Mouse (Mus musculus): Measurements from ENCODE around the gene Acmsd.

The Acmsd gene

GRCm38 (mm10) chr1:127775206-127775720, 46.0 kb downstream of the Acmsd start:
- in situ Hi-C loops (cut with MboI, MseI), result no loop called here

GRCm38 (mm10) chr1:127776246-127776645, 47.0 kb downstream of the Acmsd start:
- in situ Hi-C loops (cut with MboI, MseI), result no loop called here

DNA sequence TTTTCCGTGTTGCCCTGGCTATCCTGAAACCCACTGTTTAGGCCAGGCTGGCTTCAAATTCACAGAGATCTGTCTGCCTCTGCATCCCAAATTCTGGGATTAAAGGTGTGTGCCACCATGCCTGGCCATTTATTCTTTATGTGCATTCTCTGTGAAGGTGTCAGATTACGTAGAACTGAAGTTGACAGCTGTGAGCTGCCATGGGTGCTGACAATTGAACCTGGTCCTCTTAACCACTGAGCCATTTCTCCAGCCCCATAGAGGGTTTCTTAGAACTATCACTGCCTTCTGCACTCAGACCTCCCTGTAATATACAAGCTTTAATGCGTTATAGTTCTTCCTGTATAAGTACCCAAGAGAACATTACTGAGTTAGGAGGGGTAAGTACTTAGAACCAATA, 49.4 kb downstream of the Acmsd start:
- in situ Hi-C loops (cut with MboI, MseI), result no loop called here

- in situ Hi-C loops (cut with MboI, MseI), result no loop called here
Measured at GRCm38 (mm10) chr1:127780142-127780541, 50.9 kb downstream of the Acmsd start.

DNA sequence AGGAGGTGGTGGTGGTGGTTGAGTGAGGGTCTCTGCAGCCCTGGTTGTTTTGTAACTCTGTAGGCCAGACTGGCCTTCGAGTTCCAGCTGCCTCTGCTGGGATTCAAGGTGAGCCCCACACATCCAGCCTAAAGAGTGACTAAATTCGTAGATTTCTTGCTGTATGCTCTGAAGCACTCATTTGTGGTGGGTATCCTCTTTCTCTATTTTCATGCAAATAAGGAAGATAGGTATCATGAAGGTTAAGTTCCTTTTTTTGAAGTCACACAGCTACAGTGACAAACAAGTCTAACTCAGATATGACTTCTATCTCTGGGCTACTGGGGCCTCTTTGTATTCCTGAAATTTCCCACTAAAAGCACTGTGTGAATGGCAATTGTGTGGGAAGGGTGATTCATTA, 51.6 kb downstream of the Acmsd start:
- in situ Hi-C loops (cut with MboI, MseI), result no loop called here

- in situ Hi-C loops (cut with MboI, MseI), result no loop called here
Measured at GRCm38 (mm10) chr1:127783862-127784261, 54.6 kb downstream of the Acmsd start.

GRCm38 (mm10) chr1:127785882-127786281, 56.7 kb downstream of the Acmsd start:
- in situ Hi-C loops (cut with MboI, MseI), result no loop called here

GRCm38 (mm10) chr1:127788943-127789342, 59.7 kb downstream of the Acmsd start:
- in situ Hi-C loops (cut with MboI, MseI), result no loop called here

DNA sequence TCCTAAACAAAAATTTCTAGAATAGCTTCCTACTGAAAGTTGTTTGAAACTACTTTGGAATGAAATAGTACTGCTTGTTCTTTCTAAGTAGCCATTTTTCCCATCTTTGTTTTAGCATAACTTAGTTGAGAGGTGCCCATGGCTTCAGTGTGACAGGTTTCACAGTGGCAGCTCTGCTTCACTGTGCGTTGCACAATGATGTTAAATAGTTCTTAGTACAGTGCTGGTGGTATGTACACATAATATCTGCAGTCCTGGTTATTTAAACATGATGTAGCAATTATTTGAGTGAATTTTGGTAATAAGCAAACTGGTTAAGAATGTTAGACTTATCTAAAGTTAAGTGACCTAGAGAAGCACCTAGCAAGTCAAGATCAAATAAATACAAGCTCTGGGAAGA, 64.2 kb downstream of the Acmsd start:
- in situ Hi-C loops (cut with MboI, MseI), result no loop called here

DNA sequence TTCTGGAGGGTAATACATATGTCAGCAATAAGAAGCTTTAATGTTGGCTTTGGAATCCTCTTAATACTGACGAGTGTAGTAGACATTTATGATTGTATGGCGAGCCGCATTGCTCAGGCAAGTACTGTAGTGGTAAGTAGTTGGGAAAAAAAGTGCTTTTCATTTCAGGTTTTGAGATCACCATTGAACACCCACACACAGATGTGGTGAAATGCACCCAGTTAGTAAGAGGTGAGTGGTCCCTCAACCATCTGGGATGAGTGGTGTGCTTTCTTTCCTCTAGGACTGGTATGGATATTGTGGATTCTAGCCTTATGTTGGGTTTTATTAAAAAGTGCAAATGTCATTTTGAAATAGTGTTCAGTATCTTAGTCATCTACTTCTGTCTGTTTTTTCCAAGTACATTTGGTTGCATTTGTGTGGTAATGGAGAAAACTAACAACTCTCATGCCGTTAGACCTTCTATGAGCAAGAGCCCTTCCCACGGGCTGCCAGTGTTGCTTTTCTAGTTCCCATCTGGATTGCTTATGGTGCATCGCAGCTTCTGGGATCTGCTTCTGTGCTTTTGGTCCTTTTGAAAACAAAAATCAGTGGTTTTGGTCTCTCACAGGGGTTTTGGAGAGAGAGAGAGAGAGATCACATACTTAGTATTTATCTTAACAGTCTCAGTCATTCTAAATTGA, 66.0 kb downstream of the Acmsd start:
- in situ Hi-C loops (cut with MboI, MseI), result no loop called here

- in situ Hi-C loops (cut with MboI, MseI), result no loop called here
Measured at GRCm38 (mm10) chr1:127796341-127796740, 67.1 kb downstream of the Acmsd start.

- in situ Hi-C loops (cut with MboI, MseI), result no loop called here
Measured at GRCm38 (mm10) chr1:127796752-127797151, 67.5 kb downstream of the Acmsd start.

- in situ Hi-C loops (cut with MboI, MseI), result no loop called here
Measured at GRCm38 (mm10) chr1:127802916-127803315, 73.7 kb downstream of the Acmsd start.

- in situ Hi-C loops (cut with MboI, MseI), result no loop called here
Measured at GRCm38 (mm10) chr1:127808671-127809070, 79.5 kb downstream of the Acmsd start.

GRCm38 (mm10) chr1:127812929-127813328, 83.7 kb downstream of the Acmsd start:
- in situ Hi-C loops (cut with MboI, MseI), result no loop called here

DNA sequence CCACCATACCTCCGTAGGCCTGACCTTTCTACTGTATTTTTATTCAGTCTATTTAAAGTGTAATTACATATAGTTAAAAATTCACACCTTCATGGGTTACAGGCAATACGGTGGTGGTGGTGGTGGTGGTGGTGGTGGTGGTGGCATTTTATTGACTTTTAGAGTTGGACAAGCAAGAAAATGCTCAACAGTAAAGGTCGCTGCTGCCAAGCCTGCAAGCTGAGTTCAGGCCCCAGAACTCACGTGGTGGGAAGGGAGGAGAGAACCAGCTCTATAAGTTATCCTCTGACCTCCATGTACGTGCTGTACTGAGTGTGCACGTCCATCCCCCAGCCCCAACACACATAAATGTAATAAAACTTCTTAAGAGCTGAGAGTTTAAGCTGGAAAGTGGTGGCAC, 87.2 kb downstream of the Acmsd start:
- in situ Hi-C loops (cut with MboI, MseI), result no loop called here

Measured in T-helper 2 cell (primary cell).